Mouse (Mus musculus) E14TG2a.4 (cell line): ENCODE measurements around the gene Fnip2.
"Not testable (repeated sequence)": the region's sequence is repeated elsewhere in the genome, so short reads cannot be mapped to it uniquely, and the experiment has no call there.

Experiments
- H3K27me3 ChIP-seq: 2 replicates; pipeline ENCODE4 v1.6.1; 2014; ENCODE audit warnings: low read length, control low read depth; ENCODE audit not compliant: insufficient read depth
- H3K36me3 ChIP-seq: 2 replicates; pipeline ENCODE4 v1.6.1; 2014; ENCODE audit warnings: low read length, control low read depth; ENCODE audit not compliant: insufficient read depth
- H3K4me1 ChIP-seq: replicated peaks from 2 replicates; pipeline ENCODE4 v1.6.1; 2014; ENCODE audit warnings: low read depth, low read length, control low read depth
- H3K4me3 ChIP-seq: replicated peaks from 2 replicates; pipeline ENCODE4 v1.5.1; 2014; ENCODE audit warnings: mild to moderate bottlenecking, low read length
- H3K9me3 ChIP-seq: 2 replicates; pipeline ENCODE4 v1.6.1; 2014; ENCODE audit warnings: low read length, control low read depth
- CTCF ChIP-seq: conservative IDR thresholded peaks from 2 replicates; pipeline ENCODE4 v1.5.1; 2014; ENCODE audit warnings: low read length
- NANOG ChIP-seq: IDR thresholded peaks from 2 replicates; pipeline ENCODE4 v1.6.1; 2014; ENCODE audit warnings: borderline replicate concordance, low read length, mixed read lengths
- POU5F1 ChIP-seq: IDR thresholded peaks from 2 replicates; pipeline ENCODE4 v1.6.1; 2014; ENCODE audit warnings: low read length, borderline replicate concordance

The Fnip2 gene

DNA sequence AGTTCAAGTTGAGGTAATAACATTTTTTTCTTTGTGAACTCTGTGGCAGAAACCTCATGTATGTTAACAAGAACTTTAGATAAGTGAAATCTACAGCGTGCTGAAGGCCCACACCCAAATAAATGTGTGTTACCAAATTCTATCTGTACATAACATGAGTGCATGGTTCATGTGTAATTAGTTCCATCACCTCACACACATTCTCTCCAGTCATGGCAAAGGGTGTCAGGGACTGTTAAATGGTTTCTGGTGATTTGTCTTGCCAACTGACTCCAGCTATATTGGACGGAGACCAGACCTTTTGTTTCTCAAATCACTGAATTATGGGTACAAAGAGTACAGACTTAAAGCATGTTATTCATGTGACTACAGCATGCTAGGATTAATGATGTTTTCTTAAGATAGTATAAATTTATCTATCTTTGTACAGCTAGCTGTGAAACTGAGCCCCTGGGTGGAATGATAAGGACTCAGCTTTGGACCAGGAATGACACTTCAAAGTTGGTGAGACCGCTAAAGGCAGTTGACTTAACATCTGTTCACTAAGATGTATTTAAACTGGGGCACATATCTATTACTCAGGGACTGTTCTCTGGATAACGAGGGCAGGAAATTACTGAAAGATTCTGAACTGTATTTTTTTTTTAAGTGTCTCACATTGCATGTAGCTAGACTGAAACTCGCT lies 12.4 kb upstream of the Fnip2 start:
- Histone ChIP-seq H3K4me1 (peaks cover 14% of the 10 kb centered on the region), H3K36me3 (no peaks in the 10 kb centered on the region), H3K27me3 (peaks cover 11% of the 10 kb centered on the region), H3K4me3 (no peak overlapping the region), H3K9me3 (no peaks in the 10 kb centered on the region)
- no peak for TF ChIP-seq NANOG
- TF ChIP-seq POU5F1, result no peak
- no peak for TF ChIP-seq CTCF

DNA sequence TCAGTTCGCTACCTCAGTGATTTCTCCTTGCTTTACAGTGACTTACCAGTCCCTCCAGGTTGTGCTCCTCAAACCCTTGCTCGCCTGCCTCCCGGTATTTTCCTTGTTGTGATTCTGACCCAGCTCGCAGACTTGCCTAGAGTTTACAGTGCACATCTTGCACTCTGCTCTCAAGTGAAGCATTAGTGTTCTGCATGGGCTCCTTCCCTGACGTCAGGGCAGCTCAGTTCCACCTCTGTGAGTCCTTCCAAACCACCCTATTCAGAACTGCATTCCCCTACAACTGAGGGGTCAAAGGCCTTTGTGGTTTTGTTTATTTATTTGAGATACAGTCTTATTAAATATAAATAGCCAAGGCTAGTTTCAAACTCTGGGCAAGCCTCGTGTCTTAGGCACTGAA lies 10.6 kb upstream of the Fnip2 start:
- Histone ChIP-seq H3K36me3 (no peaks in the 10 kb centered on the region), H3K4me1 (peaks cover 14% of the 10 kb centered on the region), H3K27me3 (peaks cover 8% of the 10 kb centered on the region), H3K9me3 (no peaks in the 10 kb centered on the region), H3K4me3 (no peak overlapping the region)
- TF ChIP-seq POU5F1, result no peak
- TF ChIP-seq NANOG, result no peak
- no peak for TF ChIP-seq CTCF

DNA sequence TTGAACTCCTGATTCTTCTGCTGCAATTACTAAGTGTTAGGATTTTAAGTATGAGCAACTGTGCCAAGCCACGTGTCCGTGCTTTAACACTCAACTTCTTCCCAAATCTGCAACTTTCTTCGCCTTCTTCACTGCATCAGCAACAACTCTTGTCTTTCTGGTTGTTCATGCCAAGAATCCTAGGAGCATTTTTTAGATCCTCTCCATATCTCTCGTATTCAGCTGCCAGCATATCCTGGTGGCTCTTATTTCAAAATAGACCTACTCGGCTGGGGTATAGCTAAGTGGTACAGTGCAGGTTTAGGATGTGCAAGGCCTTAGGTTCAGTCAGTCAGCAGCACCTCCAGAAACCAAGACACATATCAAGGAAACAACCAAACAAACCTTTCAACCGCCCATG lies 10.0 kb upstream of the Fnip2 start:
- TF ChIP-seq NANOG (no peak), POU5F1 (no peak), CTCF (no peak)
- H3K9me3 ChIP-seq, result no peaks in the 10 kb centered on the region
- no peaks in the 10 kb centered on the region for H3K36me3 ChIP-seq
- H3K27me3 ChIP-seq, result peaks cover 5% of the 10 kb centered on the region
- no peak overlapping the region for H3K4me3 ChIP-seq
- peaks cover 19% of the 10 kb centered on the region for H3K4me1 ChIP-seq

DNA sequence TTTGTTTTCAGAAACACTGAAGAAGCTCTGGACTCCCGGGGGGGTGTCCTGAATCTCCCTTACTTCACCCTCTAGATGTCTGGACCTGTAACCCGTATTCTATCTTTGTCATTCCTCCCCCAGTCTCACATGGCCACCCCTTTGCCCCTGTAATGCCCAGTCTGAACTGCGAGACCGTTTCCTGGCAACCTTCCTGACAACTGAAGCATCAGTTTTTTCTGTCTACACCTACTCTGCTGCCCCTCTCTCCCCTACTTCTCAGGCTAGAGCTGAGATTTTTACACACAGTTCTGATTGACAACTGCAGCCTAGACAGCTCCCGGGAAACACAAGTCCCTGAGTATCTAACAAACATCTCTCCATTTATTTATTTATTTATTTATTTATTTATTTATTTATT lies 9.3 kb upstream of the Fnip2 start:
- TF ChIP-seq NANOG (no peak), CTCF (no peak), POU5F1 (no peak)
- H3K9me3 ChIP-seq, result no peaks in the 10 kb centered on the region
- no peak overlapping the region for H3K4me3 ChIP-seq
- H3K4me1 ChIP-seq, result peaks cover 26% of the 10 kb centered on the region
- H3K36me3 ChIP-seq, result no peaks in the 10 kb centered on the region
- H3K27me3 ChIP-seq, result no peaks in the 10 kb centered on the region

DNA sequence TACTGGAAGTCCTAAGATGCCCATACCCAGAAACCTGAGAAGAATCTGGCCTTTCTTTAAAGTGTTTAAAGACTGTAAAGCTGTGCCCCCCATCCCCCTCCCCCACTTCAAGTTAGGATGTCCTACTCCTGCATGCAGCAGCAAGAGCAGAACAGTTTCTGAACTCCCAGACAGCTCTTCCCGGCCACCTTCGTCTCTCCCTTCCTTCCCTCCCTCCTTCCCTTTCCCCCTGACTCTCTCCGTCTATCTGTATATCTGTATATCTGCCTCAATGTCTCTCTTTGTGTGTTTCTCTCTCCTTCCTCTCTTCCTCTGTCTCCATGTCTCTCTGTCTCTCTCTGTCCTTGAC lies 8.8 kb upstream of the Fnip2 start:
- no peaks in the 10 kb centered on the region for H3K27me3 ChIP-seq
- peaks cover 30% of the 10 kb centered on the region for H3K4me1 ChIP-seq
- TF ChIP-seq NANOG (no peak), CTCF (no peak), POU5F1 (no peak)
- H3K4me3 ChIP-seq, result no peak overlapping the region
- no peaks in the 10 kb centered on the region for H3K9me3 ChIP-seq
- no peaks in the 10 kb centered on the region for H3K36me3 ChIP-seq

DNA sequence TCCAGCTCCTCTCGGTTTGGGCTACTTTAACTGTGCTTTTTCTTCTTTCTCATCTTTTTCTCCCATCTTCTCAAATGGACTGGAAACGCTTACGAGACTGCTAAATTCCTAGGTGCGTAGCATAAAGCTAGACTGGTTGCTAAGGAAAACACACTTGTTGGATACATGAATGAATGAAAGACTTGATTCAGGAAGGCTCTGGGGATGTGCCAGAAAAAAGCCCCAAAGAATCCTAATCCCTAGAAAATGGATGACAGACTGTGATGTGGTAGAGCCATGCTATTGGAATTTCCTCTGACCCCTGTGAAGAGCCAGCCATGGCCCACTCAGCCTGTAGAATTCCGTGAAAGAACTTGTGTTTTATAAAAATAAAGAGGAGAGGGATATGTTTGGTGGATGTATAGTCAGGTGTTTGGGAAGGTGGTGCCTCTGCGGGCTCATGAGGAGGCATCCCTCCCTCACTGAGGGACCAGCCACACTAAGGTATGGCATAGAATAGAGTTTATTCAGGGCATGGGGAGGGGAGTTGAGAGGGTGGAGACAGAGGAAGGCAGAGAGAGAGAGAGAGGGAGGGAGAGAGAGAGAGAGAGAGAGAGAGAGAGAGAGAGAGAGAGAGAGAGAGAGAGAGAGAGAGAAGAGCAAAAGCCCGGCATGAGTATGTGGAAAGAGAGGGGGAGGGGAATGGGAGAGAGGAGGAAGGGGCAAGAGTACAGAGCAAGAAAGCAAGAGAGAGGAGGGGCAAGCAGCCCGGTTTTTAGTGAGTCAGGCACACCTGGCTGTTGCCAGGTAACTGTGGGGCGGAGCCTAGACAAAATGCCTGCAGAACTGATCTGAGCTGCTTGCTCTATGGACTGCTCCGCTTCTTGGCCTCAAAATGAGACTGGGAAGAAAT lies 8.2 kb upstream of the Fnip2 start:
- Histone ChIP-seq H3K36me3 (no peaks in the 10 kb centered on the region), H3K4me3 (no peak overlapping the region), H3K9me3 (no peaks in the 10 kb centered on the region), H3K27me3 (no peaks in the 10 kb centered on the region), H3K4me1 (peaks cover 33% of the 10 kb centered on the region)
- no peak for TF ChIP-seq NANOG
- TF ChIP-seq POU5F1, result no peak
- TF ChIP-seq CTCF, result no peak

DNA sequence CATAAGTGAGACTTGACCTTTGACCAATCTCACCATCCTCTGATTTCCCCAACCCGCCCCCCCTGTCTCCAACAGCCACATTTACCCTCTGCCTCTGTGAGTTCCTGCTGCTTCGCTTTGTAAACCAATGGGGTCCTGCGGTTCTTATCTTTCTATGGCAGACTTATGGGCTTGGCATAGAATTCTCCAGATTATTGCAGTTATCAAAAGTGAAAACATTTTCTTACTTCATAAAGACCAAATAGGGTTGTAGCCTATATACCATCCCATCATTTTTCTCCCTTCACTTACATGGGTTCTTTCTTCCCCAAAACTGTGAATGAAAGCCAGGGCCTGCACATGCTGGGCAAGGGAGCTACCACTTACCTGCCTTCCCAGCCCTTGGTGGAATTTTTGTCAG lies 6.7 kb upstream of the Fnip2 start:
- Histone ChIP-seq H3K36me3 (no peaks in the 10 kb centered on the region), H3K27me3 (no peaks in the 10 kb centered on the region), H3K4me3 (no peak overlapping the region), H3K9me3 (no peaks in the 10 kb centered on the region), H3K4me1 (peaks cover 35% of the 10 kb centered on the region)
- no peak for TF ChIP-seq POU5F1
- TF ChIP-seq NANOG, result no peak
- TF ChIP-seq CTCF, result no peak

DNA sequence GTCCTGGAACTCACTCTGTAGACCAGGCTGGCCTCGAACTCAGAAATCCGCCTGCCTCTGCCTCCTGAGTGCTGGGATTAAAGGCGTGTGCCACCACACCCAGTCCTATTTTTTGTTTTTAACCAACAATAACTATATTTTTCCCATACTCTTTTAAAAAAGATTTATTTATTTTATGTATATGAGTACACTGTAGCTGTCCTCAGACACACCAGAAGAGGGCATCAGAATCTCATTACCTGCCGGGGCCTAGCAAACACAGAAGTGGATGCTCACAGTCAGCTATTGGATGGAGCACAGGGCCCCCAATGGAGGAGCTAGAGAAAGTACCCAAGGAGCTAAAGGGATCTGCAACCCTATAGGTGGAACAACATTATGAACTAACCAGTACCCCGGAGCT lies 5.8 kb upstream of the Fnip2 start:
- not testable (repeated sequence) for H3K36me3 ChIP-seq, H3K4me3 ChIP-seq, H3K27me3 ChIP-seq, H3K9me3 ChIP-seq
- H3K4me1 ChIP-seq, result peaks cover 43% of the 10 kb centered on the region
